Mouse (Mus musculus) small intestine, adult 2 months (tissue): Measurements from ENCODE around the gene Pde4d. TPM values are rescaled to one million over a fixed set of nuclear protein-coding genes. Genes with fewer than 3 reads are reported as not detected.

Experiments used
- H3K27ac ChIP-seq: fragments of 200-500 bp; 2 replicates; pipeline ENCODE4 v1.5.1; 2012; ENCODE audit warnings: low read depth, low read length, control low read depth, inconsistent platforms; ENCODE audit not compliant: insufficient read depth
- H3K27me3 ChIP-seq: fragments of 200-500 bp; 2 replicates; pipeline ENCODE4 v1.6.1; 2012; ENCODE audit warnings: mild to moderate bottlenecking, moderate library complexity, low read length, inconsistent platforms; ENCODE audit not compliant: control insufficient read depth, insufficient read depth
- H3K36me3 ChIP-seq: fragments of 200-500 bp; 2 replicates; pipeline ENCODE4 v1.6.1; 2012; ENCODE audit warnings: mild to moderate bottlenecking, low read length, control low read depth, inconsistent platforms; ENCODE audit not compliant: control insufficient read depth, insufficient read depth
- H3K4me1 ChIP-seq: fragments of 200-500 bp; 2 replicates; pipeline ENCODE4 v1.6.1; 2012; ENCODE audit warnings: low read length, inconsistent platforms, mixed read lengths; ENCODE audit not compliant: control insufficient read depth, insufficient read depth, insufficient read length
- H3K4me3 ChIP-seq: fragments of 200-500 bp; 2 replicates; pipeline ENCODE4 v1.5.1; 2012; ENCODE audit warnings: low read depth, mild to moderate bottlenecking, control low read depth, inconsistent platforms, low read length, moderate library complexity
- CTCF ChIP-seq: fragments of 200-500 bp; IDR thresholded peaks from 2 replicates; pipeline ENCODE4 v1.5.1; 2012; ENCODE audit warnings: low read depth, mild to moderate bottlenecking, control low read depth, inconsistent platforms, low read length, moderate library complexity, mixed read lengths; ENCODE audit not compliant: insufficient replicate concordance, insufficient read length; ENCODE audit errors: extremely low read depth
- POLR2A ChIP-seq: fragments of 200-500 bp; IDR thresholded peaks from 2 replicates; pipeline ENCODE4 v1.6.1; 2012; ENCODE audit warnings: low read depth, mild to moderate bottlenecking, control low read depth, inconsistent platforms, low read length, moderate library complexity
- WGBS: fragments of 180-500 bp; shearing (Covaris S2); methylation state at CpG from one replicate; pipeline ENCODE4 v1.1.7; 2018; 5-methylcytosine and 5-hydroxymethylcytosine counted together
- polyA plus RNA-seq: library from polyadenylated mRNA; depleted of rRNA; stranded (reverse); fragments of >200 nt; gene quantifications from 2 replicates; pipeline ENCODE4 v1.2.3, GENCODE M21; 2012

Gene Pde4d
- polyA plus RNA-seq, 1 experiment: 8.4 TPM

GRCm38 (mm10) chr13:108429623-108430022 is 20.1 kb upstream of the Pde4d start:
- Histone ChIP-seq H3K27ac (no peak overlapping the region), H3K4me3 (no peak overlapping the region), H3K27me3 (no peaks in the 10 kb centered on the region), H3K36me3 (no peaks in the 10 kb centered on the region), H3K4me1 (no peaks in the 10 kb centered on the region)
- 95% methylated on average over 2 of the region's 2 CpGs for WGBS
- TF ChIP-seq CTCF (no peak), POLR2A (no peak)

GRCm38 (mm10) chr13:108431776-108432175 is 18.0 kb upstream of the Pde4d start:
- TF ChIP-seq POLR2A: no peak
- no peak for TF ChIP-seq CTCF
- H3K36me3 ChIP-seq: no peaks in the 10 kb centered on the region
- H3K4me1 ChIP-seq: no peaks in the 10 kb centered on the region
- H3K27ac ChIP-seq: no peak overlapping the region
- 80% methylated on average over 3 of the region's 3 CpGs for WGBS
- H3K27me3 ChIP-seq: no peaks in the 10 kb centered on the region
- no peak overlapping the region for H3K4me3 ChIP-seq

- Histone ChIP-seq H3K4me1 (no peaks in the 10 kb centered on the region), H3K4me3 (no peak overlapping the region)
Observed at GRCm38 (mm10) chr13:108435687-108436086, 14.1 kb upstream of the Pde4d start.

GRCm38 (mm10) chr13:108437424-108437823 is 12.3 kb upstream of the Pde4d start:
- Histone ChIP-seq H3K27me3 (no peaks in the 10 kb centered on the region), H3K36me3 (no peaks in the 10 kb centered on the region), H3K27ac (no peak overlapping the region), H3K4me3 (no peak overlapping the region), H3K4me1 (peaks cover 2% of the 10 kb centered on the region; the same call in 1 of the 2 replicates)
- WGBS: 93% methylated on average over 2 of the region's 2 CpGs
- no peak for TF ChIP-seq POLR2A

More at GRCm38 (mm10) chr13:108435687-108436086, 14.1 kb upstream of the Pde4d start:
- TF ChIP-seq CTCF (no peak), POLR2A (no peak)
- Histone ChIP-seq H3K27ac (no peak overlapping the region), H3K27me3 (no peaks in the 10 kb centered on the region), H3K36me3 (no peaks in the 10 kb centered on the region)

- 24% methylated on average over 1 of the region's 1 CpGs for WGBS
- Histone ChIP-seq H3K36me3 (no peaks in the 10 kb centered on the region), H3K4me1 (peaks cover 2% of the 10 kb centered on the region; the same call in 1 of the 2 replicates), H3K27me3 (no peaks in the 10 kb centered on the region), H3K27ac (no peak overlapping the region), H3K4me3 (no peak overlapping the region)
- TF ChIP-seq CTCF: no peak
- TF ChIP-seq POLR2A: no peak
Observed at GRCm38 (mm10) chr13:108439012-108439411, 10.7 kb upstream of the Pde4d start.

GRCm38 (mm10) chr13:108448348-108448931 is 1.3 kb upstream of the Pde4d start:
- H3K36me3 ChIP-seq: no peaks in the 10 kb centered on the region
- no peak for TF ChIP-seq CTCF
- no peak overlapping the region for H3K4me3 ChIP-seq
- WGBS: 24% methylated on average over 11 of the region's 11 CpGs
- peaks cover 8% of the 10 kb centered on the region; the same call in 1 of the 2 replicates for H3K4me1 ChIP-seq
- no peaks in the 10 kb centered on the region; the same call in 1 of the 2 replicates for H3K27me3 ChIP-seq
- no peak overlapping the region for H3K27ac ChIP-seq

- Histone ChIP-seq H3K4me1 (peaks cover 8% of the 10 kb centered on the region; the same call in 1 of the 2 replicates), H3K27ac (no peak overlapping the region), H3K36me3 (no peaks in the 10 kb centered on the region), H3K4me3 (no peak overlapping the region), H3K27me3 (no peaks in the 10 kb centered on the region; the same call in 1 of the 2 replicates)
- TF ChIP-seq CTCF (no peak), POLR2A (no peak)
- 58% methylated on average over 2 of the region's 2 CpGs for WGBS
Observed at GRCm38 (mm10) chr13:108451122-108451521, 1.4 kb downstream of the Pde4d start.
